Mouse (Mus musculus): ENCODE results near the gene Pax6. TPM values are rescaled to one million over a fixed set of nuclear protein-coding genes. Genes with fewer than 3 reads are reported as not detected.

Gene Pax6
- total RNA-seq, 2 experiments from 2014 or later = not detected

GRCm38 (mm10) chr2:105680146-105680998, 11.7 kb downstream of the Pax6 start:
- ATAC-seq (replicated peaks; ENCODE audit: low FRiP score, low TSS enrichment, poor library complexity, severe bottlenecking) = no peak

DNA sequence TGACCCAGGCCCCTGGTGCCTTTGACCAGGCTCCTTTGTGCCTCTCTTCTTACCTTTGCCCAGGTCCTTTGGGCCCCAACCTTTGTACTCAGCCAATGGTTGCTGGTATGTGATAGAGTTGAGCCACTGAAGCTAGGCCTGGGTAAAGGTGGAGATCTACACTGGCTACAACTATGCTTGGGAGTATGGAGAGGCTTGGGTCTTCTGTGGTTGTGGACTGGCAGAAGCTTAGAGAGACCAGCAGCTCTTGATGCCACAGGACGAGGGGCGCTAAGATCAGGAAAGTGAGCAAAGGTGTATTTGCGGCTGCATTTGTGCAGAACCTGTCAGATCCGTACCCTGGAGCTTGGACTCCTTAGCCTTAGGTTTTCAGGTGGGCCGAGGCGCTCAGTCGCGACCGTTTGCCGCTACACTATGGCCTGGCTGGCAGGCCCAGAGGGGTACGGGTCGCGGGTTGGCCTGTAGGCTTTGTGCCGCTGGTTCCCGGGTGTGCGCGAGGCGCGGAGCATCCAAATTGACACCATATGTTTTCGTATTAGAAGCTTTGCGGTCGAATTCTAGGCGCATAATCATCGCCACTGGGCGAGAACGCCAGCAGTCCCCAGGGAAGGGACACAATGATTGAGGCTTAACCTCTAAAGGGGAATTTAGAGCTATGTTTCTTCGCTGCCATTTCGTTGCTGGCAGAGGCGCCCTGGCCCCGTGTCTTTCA, 12.5 kb downstream of the Pax6 start:
- no peak for ATAC-seq (replicated peaks; ENCODE audit: low FRiP score, low TSS enrichment, poor library complexity, severe bottlenecking)

- peak; percentile 32 for ATAC-seq (replicated peaks; ENCODE audit: low FRiP score, low TSS enrichment, poor library complexity, severe bottlenecking)
Measured at GRCm38 (mm10) chr2:105682011-105682501, 13.4 kb downstream of the Pax6 start.

GRCm38 (mm10) chr2:105682634-105683351, 14.1 kb downstream of the Pax6 start:
- 0 out of 2 replicates have a peak, but pooled peaks have one; percentile 28 for ATAC-seq (replicated peaks; ENCODE audit: low FRiP score, low TSS enrichment, poor library complexity, severe bottlenecking)

DNA sequence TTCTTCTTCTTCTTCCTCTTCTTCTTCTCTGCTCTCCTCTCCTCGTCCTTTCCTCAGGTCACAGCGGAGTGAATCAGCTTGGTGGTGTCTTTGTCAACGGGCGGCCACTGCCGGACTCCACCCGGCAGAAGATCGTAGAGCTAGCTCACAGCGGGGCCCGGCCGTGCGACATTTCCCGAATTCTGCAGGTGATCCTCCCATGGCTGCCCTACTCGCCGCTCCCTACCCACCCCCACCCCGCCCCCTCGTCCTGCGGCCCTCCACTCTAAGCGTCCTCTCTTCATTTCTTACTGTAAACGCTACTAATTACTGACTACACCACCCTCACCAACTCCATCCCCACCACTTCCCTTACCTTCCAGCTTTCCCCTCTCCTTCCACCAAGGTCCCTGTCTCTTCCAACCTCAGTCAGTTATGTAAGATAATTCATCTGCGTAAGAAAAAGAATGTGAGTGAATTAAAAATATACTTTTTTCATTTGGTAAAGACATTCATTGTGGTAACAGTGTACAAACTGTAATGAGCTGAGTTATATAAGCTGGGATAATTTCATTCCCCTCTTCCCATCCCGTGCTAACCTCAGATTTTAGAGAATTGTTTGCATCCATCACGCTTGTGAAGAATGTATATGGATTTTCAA, 15.2 kb downstream of the Pax6 start:
- no peak for ATAC-seq (replicated peaks; ENCODE audit: low FRiP score, low TSS enrichment, poor library complexity, severe bottlenecking)

GRCm38 (mm10) chr2:105684991-105685650, 16.4 kb downstream of the Pax6 start:
- ATAC-seq (replicated peaks; ENCODE audit: low FRiP score, low TSS enrichment, poor library complexity, severe bottlenecking) = no peak

GRCm38 (mm10) chr2:105685651-105686050, 17.0 kb downstream of the Pax6 start:
- ATAC-seq (replicated peaks; ENCODE audit: low FRiP score, low TSS enrichment, poor library complexity, severe bottlenecking) = no peak

DNA sequence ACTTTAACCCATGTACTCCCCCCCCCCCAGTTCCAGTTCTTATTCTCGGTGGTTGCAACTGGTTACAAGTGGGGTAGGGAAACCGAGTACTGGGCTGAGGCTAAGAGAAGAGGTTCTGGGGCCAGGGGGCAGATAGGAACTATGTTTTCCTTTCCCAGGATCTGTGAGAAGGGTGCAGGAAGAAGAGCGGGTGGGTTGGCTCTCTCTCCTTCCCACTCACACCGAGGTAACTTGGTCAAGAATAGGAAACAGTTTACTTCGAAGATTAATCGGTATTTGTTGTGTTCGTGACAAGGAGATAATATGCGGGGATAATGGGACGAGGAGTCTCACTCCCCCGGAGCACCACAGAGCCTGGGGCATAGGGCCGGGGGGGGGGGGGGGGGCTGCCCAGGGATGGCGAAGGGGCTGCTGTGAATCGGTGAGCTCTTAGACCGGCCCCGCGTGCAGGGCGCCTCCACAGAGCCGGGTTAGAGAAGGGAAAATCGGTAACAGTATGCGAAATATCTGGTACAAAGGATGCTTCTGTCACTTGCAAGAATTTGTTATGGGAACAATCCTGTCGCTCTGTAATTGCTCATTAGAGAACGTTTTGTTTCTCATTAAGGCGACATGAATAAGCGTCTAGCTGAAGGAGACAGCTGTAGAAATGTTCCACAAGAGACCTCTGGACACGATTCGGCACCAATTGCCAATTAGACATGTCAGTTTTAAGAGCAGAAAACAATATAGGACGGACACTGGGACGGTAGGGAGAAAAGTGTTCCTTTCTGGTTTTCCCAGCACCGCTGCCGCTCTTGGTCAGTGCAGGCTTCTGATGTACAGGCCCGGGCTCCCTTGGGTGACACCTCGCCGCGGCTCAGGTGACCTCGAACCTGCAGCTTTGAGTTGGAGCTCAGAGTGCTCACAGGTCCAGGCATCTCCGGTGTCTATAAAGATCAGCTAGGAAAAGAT, 17.9 kb downstream of the Pax6 start:
- no peak; the same call in 1 of the 2 replicates for ATAC-seq (replicated peaks; ENCODE audit: low FRiP score, low TSS enrichment, poor library complexity, severe bottlenecking)

- ATAC-seq (replicated peaks; ENCODE audit: low FRiP score, low TSS enrichment, poor library complexity, severe bottlenecking) = peak; percentile 64
Measured at GRCm38 (mm10) chr2:105687317-105687991, 18.8 kb downstream of the Pax6 start.

DNA sequence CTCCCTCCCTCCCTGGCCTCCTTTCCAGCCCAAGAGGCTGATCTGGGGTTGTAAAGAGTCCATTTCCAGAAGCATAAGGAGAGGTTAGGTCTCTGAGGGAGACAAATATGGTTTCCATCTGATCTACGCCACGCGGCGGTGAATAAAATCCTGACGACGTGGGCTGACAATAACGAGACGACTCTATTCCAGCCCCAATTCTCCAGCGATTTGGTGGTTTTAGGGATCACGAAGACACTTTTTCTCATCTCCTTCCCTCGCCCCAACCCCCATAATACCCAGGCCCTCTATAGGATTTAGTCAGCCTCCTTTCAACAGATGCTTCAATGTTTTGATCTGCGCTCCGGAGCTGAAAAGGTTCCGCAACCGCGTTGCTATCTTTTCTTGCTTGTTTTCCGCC, 19.3 kb downstream of the Pax6 start:
- 0 out of 2 replicates have a peak, but pooled peaks have one; percentile 18 for ATAC-seq (replicated peaks; ENCODE audit: low FRiP score, low TSS enrichment, poor library complexity, severe bottlenecking)

DNA sequence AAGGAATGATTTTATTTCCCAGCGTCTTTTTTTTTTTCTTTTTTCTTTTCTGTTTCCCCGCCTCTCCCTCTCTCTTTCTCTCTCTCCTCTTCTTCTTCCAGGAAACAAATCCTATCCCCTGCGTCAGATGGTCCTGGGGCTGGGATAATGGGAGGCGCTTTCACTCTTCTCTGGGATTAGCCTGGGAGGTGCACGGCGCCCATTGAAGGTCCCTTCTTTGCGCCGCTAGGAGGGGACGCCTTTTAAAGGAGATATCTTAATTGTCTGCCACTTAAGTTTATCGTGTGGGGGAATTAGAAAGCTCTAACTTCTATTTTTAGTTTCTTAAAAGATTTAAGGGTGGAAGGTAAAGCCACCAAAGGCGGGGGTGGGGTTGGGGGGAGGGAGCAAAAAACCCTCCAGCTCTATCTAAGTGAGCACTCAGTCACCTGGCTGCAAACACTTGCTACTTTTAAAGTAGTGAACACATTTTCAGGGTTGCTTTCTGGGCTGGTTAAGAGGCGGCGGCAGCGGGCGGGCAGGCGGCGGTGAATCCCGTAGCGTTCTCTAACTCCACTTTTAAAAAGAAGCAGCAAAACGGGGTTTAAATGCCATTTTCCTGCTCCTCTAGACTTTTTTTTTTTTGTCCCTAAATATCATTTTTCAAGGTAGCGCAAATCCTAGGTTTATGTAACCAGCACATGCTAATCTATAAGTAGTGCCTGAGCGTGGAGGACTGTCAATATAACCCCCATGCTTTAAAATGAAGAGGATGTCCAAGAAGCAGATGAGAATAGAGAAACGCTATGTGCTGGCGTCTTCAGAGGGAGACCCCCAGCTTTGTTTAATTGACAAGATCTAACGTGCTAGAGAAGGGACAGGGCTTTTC, 20.0 kb downstream of the Pax6 start:
- no peak for ATAC-seq (replicated peaks; ENCODE audit: low FRiP score, low TSS enrichment, poor library complexity, severe bottlenecking)

DNA sequence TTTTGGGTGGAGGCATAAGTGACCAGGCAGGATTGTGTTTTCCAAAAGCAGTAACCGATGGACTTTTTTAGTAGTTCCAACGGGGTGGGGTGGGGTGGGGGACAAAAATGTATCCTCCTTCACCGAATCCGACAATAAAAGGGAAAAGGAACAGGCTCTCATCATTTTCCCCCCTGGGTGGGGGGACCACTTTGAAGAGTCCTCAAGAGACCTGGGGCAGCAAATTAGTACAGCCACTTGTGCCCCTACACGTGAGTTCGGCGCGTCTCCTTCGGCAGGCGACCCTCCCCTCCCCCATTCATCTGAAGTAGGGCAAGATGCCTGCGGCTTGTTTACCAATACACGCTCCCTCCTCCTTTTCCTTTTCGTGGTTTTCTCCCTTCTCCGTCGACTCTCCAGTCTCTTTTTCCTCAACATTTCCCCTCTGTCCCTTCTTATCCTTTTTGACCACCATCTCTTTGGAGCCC, 20.6 kb downstream of the Pax6 start:
- ATAC-seq (replicated peaks; ENCODE audit: low FRiP score, low TSS enrichment, poor library complexity, severe bottlenecking) = no peak

GRCm38 (mm10) chr2:105689771-105690639, 21.3 kb downstream of the Pax6 start:
- no peak for ATAC-seq (replicated peaks; ENCODE audit: low FRiP score, low TSS enrichment, poor library complexity, severe bottlenecking)

GRCm38 (mm10) chr2:105691296-105691695, 22.6 kb downstream of the Pax6 start:
- no peak for ATAC-seq (replicated peaks; ENCODE audit: low FRiP score, low TSS enrichment, poor library complexity, severe bottlenecking)

DNA sequence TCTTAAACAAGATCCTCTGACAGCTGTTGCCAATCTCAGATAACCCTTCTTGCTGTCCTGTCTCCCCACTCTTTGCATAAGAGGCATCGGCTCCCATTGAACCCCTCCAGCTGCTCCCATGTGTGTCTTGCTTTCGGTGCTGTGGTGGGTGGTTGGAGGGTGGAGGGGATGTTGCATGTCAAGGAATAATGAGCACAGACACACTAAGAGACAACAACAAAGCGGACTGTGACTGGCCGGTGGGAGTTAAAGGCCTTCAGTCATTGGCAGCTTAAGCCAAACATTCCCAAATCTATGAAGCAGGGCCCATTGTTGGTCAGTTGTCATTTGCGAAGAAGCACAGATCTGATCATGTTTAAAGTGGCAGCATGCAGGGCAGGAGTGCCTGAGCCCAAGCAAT, 29.0 kb downstream of the Pax6 start:
- no peak for ATAC-seq (replicated peaks; ENCODE audit: low FRiP score, low TSS enrichment, poor library complexity, severe bottlenecking)

Measured in megakaryocyte-erythroid progenitor cell, adult 5-6 weeks (primary cell).